Mouse (Mus musculus): ENCODE results near the gene Hint1. TPM values are rescaled to one million over a fixed set of nuclear protein-coding genes. Genes with fewer than 3 reads are reported as not detected.

The Hint1 gene
- polyA plus RNA-seq, 1 experiment: not detected

- WGBS: 17% methylated on average over 45 of the region's 45 CpGs
- Histone ChIP-seq H3K27ac (ENCODE audit: insufficient read depth, low read depth, low read length) (no peak within 1 kb of the TSS), H3K4me3 (ENCODE audit: insufficient read depth, low read depth, low read length) (peak within 1 kb of the TSS; percentile 32), H3K4me1 (ENCODE audit: control insufficient read depth, insufficient read depth, low read length) (peaks cover 19% of the 10 kb centered on the region; the same call in 1 of the 2 replicates)
- TF ChIP-seq POLR2A (IDR thresholded peaks at IDR 0.05; ENCODE audit: insufficient read depth, low read depth, low read length) (no peak), CTCF (IDR thresholded peaks at IDR 0.05; ENCODE audit: insufficient read depth, low read depth, low read length) (no peak)
Observed at GRCm38 (mm10) chr11:54902333-54903323, 36.4 kb downstream of the Hint1 start, which contains the start of gene Gpx3. Gene Gpx3, plus strand, starts transcription at chr11:54902453.

- Histone ChIP-seq H3K27ac (ENCODE audit: insufficient read depth, low read depth, low read length) (no peak overlapping the region), H3K4me3 (ENCODE audit: insufficient read depth, low read depth, low read length) (no peak overlapping the region), H3K4me1 (ENCODE audit: control insufficient read depth, insufficient read depth, low read length) (peaks cover 19% of the 10 kb centered on the region; the same call in 1 of the 2 replicates)
- WGBS: 86% methylated on average over 5 of the region's 5 CpGs
- TF ChIP-seq POLR2A (IDR thresholded peaks at IDR 0.05; ENCODE audit: insufficient read depth, low read depth, low read length): no peak
Observed at GRCm38 (mm10) chr11:54903339-54903738, 37.2 kb downstream of the Hint1 start.

- Histone ChIP-seq H3K27ac (ENCODE audit: insufficient read depth, low read depth, low read length) (no peak overlapping the region), H3K4me1 (ENCODE audit: control insufficient read depth, insufficient read depth, low read length) (peaks cover 19% of the 10 kb centered on the region; the same call in 1 of the 2 replicates), H3K4me3 (ENCODE audit: insufficient read depth, low read depth, low read length) (no peak overlapping the region)
- TF ChIP-seq CTCF (IDR thresholded peaks at IDR 0.05; ENCODE audit: insufficient read depth, low read depth, low read length) (no peak), POLR2A (IDR thresholded peaks at IDR 0.05; ENCODE audit: insufficient read depth, low read depth, low read length) (no peak)
- WGBS: 65% methylated on average over 4 of the region's 4 CpGs
Observed at GRCm38 (mm10) chr11:54903940-54904706, 37.9 kb downstream of the Hint1 start.

- 89% methylated on average over 3 of the region's 3 CpGs for WGBS
- TF ChIP-seq CTCF (IDR thresholded peaks at IDR 0.05; ENCODE audit: insufficient read depth, low read depth, low read length) (no peak), POLR2A (IDR thresholded peaks at IDR 0.05; ENCODE audit: insufficient read depth, low read depth, low read length) (no peak)
- H3K4me1 ChIP-seq (ENCODE audit: control insufficient read depth, insufficient read depth, low read length): peaks cover 19% of the 10 kb centered on the region; the same call in 1 of the 2 replicates
- no peak overlapping the region for H3K4me3 ChIP-seq (ENCODE audit: insufficient read depth, low read depth, low read length)
- H3K27ac ChIP-seq (ENCODE audit: insufficient read depth, low read depth, low read length): no peak overlapping the region
Observed at GRCm38 (mm10) chr11:54905086-54905485, 38.9 kb downstream of the Hint1 start.

- TF ChIP-seq CTCF (IDR thresholded peaks at IDR 0.05; ENCODE audit: insufficient read depth, low read depth, low read length): no peak
- TF ChIP-seq POLR2A (IDR thresholded peaks at IDR 0.05; ENCODE audit: insufficient read depth, low read depth, low read length): no peak
- 59% methylated on average over 4 of the region's 4 CpGs for WGBS
- H3K27ac ChIP-seq (ENCODE audit: insufficient read depth, low read depth, low read length): no peak overlapping the region
- no peak overlapping the region for H3K4me3 ChIP-seq (ENCODE audit: insufficient read depth, low read depth, low read length)
- H3K4me1 ChIP-seq (ENCODE audit: control insufficient read depth, insufficient read depth, low read length): peaks cover 19% of the 10 kb centered on the region; the same call in 1 of the 2 replicates
Observed at GRCm38 (mm10) chr11:54905931-54906330, 39.7 kb downstream of the Hint1 start.

- TF ChIP-seq CTCF (IDR thresholded peaks at IDR 0.05; ENCODE audit: insufficient read depth, low read depth, low read length) (no peak), POLR2A (IDR thresholded peaks at IDR 0.05; ENCODE audit: insufficient read depth, low read depth, low read length) (no peak)
- 78% methylated on average over 4 of the region's 4 CpGs for WGBS
- no peak overlapping the region for H3K27ac ChIP-seq (ENCODE audit: insufficient read depth, low read depth, low read length)
Observed at GRCm38 (mm10) chr11:54906466-54906865, 40.3 kb downstream of the Hint1 start.

GRCm38 (mm10) chr11:54907259-54907658 is 41.1 kb downstream of the Hint1 start:
- no peak overlapping the region for H3K27ac ChIP-seq (ENCODE audit: insufficient read depth, low read depth, low read length)
- no peak overlapping the region for H3K4me3 ChIP-seq (ENCODE audit: insufficient read depth, low read depth, low read length)
- peaks cover 18% of the 10 kb centered on the region; the same call in 1 of the 2 replicates for H3K4me1 ChIP-seq (ENCODE audit: control insufficient read depth, insufficient read depth, low read length)
- 94% methylated on average over 5 of the region's 5 CpGs for WGBS
- TF ChIP-seq POLR2A (IDR thresholded peaks at IDR 0.05; ENCODE audit: insufficient read depth, low read depth, low read length) (no peak), CTCF (IDR thresholded peaks at IDR 0.05; ENCODE audit: insufficient read depth, low read depth, low read length) (no peak)

More at GRCm38 (mm10) chr11:54906466-54906865, 40.3 kb downstream of the Hint1 start:
- H3K4me1 ChIP-seq (ENCODE audit: control insufficient read depth, insufficient read depth, low read length): peaks cover 19% of the 10 kb centered on the region; the same call in 1 of the 2 replicates
- H3K4me3 ChIP-seq (ENCODE audit: insufficient read depth, low read depth, low read length): no peak overlapping the region

DNA sequence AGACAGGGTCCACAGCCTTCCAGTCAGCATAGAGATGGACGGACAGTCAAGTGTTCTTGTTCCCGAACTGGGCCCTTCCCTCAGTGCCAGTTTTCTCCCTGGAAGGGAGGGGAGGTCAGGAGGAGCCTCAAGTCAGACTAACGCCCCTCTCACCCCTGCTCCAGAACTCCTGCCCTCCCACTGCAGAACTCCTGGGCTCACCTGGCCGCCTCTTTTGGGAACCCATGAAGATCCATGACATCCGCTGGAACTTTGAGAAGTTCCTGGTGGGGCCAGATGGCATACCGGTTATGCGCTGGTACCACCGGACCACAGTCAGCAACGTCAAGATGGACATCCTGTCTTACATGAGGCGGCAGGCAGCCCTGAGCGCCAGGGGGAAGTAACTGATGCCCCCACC is 43.1 kb downstream of the Hint1 start:
- no peak for TF ChIP-seq POLR2A (IDR thresholded peaks at IDR 0.05; ENCODE audit: insufficient read depth, low read depth, low read length)
- TF ChIP-seq CTCF (IDR thresholded peaks at IDR 0.05; ENCODE audit: insufficient read depth, low read depth, low read length): no peak
- Histone ChIP-seq H3K4me3 (ENCODE audit: insufficient read depth, low read depth, low read length) (no peak overlapping the region), H3K4me1 (ENCODE audit: control insufficient read depth, insufficient read depth, low read length) (peaks cover 2% of the 10 kb centered on the region; the same call in 1 of the 2 replicates), H3K27ac (ENCODE audit: insufficient read depth, low read depth, low read length) (no peak overlapping the region)
- WGBS: 95% methylated on average over 11 of the region's 11 CpGs
